Mouse (Mus musculus) kidney, embryonic 14.5 days (tissue): ENCODE measurements at regions not wholly inside any gene's neighbourhood (a gene's known extent, or its start where the extent isn't known, plus 50 kb on each side); places are given as distances from the start of the nearest gene placed in this dataset.

ENCODE experiments used
- ATAC-seq: fragments of 200-750 bp; cut with Nextera tagmentation; 2 replicates; pipeline ENCODE4 v1.8.0; 2017; ENCODE audit warnings: moderate number of reproducible peaks, mild to moderate bottlenecking, moderate TSS enrichment, moderate library complexity; ENCODE audit not compliant: low FRiP score, low TSS enrichment
- H3K27ac ChIP-seq: fragments of 300-500 bp; sonication (generic); 2 replicates; pipeline ENCODE4 v1.5.1; 2014; ENCODE audit warnings: low read depth, mild to moderate bottlenecking, low read length, moderate library complexity, mixed read lengths
- H3K27me3 ChIP-seq: fragments of 300-500 bp; sonication (generic); 2 replicates; pipeline ENCODE4 v1.6.1; 2014; ENCODE audit warnings: mild to moderate bottlenecking, low read length; ENCODE audit not compliant: control insufficient read depth, insufficient read depth
- H3K36me3 ChIP-seq: fragments of 300-500 bp; sonication (generic); 2 replicates; pipeline ENCODE4 v1.6.1; 2014; ENCODE audit warnings: low read length, mixed read lengths; ENCODE audit not compliant: control insufficient read depth, insufficient read depth
- H3K4me1 ChIP-seq: fragments of 300-500 bp; sonication (generic); 2 replicates; pipeline ENCODE4 v1.6.1; 2014; ENCODE audit warnings: low read length, mixed read lengths; ENCODE audit not compliant: control insufficient read depth, insufficient read depth
- H3K4me2 ChIP-seq: fragments of 300-500 bp; sonication (generic); replicated peaks from 2 replicates; pipeline ENCODE4 v1.6.1; 2014; ENCODE audit warnings: low read depth, mild to moderate bottlenecking, low read length
- H3K4me3 ChIP-seq: fragments of 300-500 bp; sonication (generic); 2 replicates; pipeline ENCODE4 v1.5.1; 2014; ENCODE audit warnings: mild to moderate bottlenecking, low read length
- H3K9ac ChIP-seq: fragments of 300-500 bp; sonication (generic); 2 replicates; pipeline ENCODE4 v1.6.1; 2014; ENCODE audit warnings: low read depth, mild to moderate bottlenecking, low read length, moderate library complexity
- H3K9me3 ChIP-seq: fragments of 300-500 bp; sonication (generic); 2 replicates; pipeline ENCODE4 v1.6.1; 2016; ENCODE audit warnings: low read length; ENCODE audit not compliant: control insufficient read depth
- WGBS: fragments of 180-500 bp; shearing (Covaris S2); extraction: QIAGEN DNeasy Blood & Tissue Kit; methylation state at CpG from one replicate; pipeline ENCODE4 v1.1.7; 2014; 5-methylcytosine and 5-hydroxymethylcytosine counted together

DNA sequence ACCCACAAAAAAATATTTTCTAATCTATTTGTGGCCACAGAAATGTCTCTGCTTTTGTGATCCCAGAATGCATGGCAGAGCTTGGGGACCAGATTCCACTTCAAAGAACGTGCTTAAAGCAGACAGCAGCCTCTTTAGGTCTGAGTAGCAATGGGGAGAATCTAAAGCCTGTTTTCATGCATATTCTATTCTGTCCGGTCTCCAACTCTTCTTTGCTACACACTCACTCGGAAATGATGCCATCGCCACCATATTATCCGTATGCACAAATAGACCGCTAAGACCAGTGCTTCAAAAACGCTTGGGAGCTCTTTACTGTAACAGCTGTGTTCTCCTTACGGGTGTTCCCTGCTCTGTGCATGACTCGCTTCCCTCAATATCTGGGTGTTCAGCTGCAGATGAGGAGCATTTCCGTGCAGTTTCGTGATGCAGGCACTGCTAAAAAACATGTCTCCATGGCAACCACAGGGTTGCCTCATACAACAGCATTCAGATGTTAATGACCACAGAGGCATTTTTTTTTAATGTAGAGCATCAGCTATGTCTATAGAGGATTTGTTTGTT is 107.0 kb downstream of the Snx19 start:
- no peaks in the 10 kb centered on the region for H3K27me3 ChIP-seq
- H3K4me1 ChIP-seq, result no peaks in the 10 kb centered on the region
- 90% methylated on average over 11 of the region's 11 CpGs for WGBS
- H3K9me3 ChIP-seq, result no peaks in the 10 kb centered on the region
- no peaks in the 10 kb centered on the region for H3K36me3 ChIP-seq
- no peak overlapping the region for H3K27ac ChIP-seq
- no peak overlapping the region for H3K4me2 ChIP-seq
- H3K4me3 ChIP-seq, result no peak overlapping the region
- ATAC-seq, result no peak
- no peak overlapping the region for H3K9ac ChIP-seq

DNA sequence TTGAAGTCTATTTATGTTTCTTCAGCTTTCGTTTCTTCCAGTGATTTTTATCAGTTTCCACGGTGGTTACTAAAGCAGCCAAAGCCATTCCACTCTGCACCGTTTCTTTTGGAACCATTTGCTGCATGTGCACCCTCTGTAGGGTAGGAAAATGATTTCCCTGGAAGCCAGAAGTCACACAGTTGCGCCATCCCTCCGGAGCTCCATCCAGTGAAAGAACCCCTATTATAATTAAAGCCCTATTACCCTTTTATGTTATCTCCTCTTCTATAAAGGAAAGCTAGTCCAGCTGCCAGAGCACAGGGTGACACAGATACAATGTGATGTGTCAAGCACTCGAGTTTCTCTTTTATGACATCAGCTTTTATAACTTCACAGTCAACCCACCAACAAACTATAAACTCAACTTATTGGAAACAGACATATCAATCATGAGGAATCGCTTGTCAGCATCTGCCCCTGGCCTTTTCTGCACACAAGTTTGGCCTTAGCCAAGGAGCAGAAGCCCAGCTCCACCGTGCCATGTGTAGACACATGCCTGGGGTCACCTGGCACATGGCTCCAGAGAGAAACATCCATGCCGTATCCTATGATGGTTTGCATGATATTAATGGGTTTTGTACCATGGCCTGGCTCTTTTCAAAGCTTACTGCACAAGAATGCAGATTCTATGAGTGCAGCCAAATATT is 106.3 kb downstream of the Snx19 start:
- Histone ChIP-seq H3K4me2 (no peak overlapping the region), H3K4me3 (no peak overlapping the region), H3K36me3 (no peaks in the 10 kb centered on the region), H3K27ac (no peak overlapping the region), H3K4me1 (no peaks in the 10 kb centered on the region), H3K9ac (no peak overlapping the region), H3K27me3 (no peaks in the 10 kb centered on the region), H3K9me3 (no peaks in the 10 kb centered on the region)
- WGBS, result 66% methylated on average over 9 of the region's 9 CpGs
- ATAC-seq, result no peak

DNA sequence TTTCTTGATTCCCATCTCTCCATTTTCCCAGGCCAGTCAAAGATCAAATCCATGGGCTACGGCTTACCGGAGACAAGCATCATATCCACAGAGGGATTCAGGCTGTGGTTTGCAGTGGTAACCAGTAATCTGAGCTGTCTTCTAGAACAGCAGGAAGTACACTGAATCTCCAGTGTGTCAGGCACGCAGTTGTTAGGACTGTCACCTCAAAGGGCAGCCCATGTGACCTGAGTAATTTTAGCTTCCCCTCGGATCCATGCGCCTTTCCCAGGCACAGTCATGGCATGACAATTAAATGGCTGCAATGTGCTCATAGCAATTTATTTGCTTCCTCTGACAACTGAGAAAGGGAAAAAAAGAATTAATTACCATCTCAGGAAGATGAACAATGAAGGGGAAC is 98.2 kb downstream of the Snx19 start:
- 35% methylated on average over 5 of the region's 5 CpGs for WGBS
- Histone ChIP-seq H3K27me3 (no peaks in the 10 kb centered on the region), H3K4me3 (no peak overlapping the region), H3K9me3 (no peaks in the 10 kb centered on the region), H3K4me1 (no peaks in the 10 kb centered on the region), H3K4me2 (no peak overlapping the region), H3K36me3 (no peaks in the 10 kb centered on the region), H3K27ac (no peak overlapping the region), H3K9ac (no peak overlapping the region)
- ATAC-seq, result 0 out of 2 replicates have a peak, but pooled peaks have one; percentile 37

DNA sequence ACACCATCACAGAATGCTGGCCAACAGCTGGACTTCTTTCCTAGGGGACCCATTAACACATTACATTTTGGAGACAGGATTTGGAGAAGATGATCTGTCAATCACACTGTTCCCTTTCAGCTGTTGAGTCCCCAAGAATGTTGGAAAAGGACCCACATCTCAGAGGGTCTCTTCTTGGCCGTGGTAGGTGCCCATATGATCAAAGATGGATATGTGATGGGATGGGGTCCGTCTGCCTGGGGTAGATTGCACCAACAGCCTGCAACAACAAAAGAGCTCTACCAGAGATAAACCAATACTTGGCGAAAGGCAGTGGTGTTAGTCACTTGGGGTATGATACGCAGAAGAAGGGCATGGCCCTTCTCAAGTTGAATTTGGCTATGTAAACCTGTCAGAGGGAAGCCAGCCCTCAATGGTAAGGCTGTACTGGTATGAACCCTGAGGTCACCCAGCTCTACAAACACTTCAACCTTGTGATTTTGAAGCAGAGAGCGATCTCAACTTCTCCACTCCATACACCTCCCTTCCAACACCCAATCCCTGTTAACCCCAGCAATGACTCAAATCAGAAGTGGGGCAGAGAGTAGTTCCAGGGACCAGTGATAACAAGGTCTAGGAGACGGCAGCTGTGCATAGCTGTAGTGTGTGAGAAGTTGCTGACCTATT is 97.6 kb downstream of the Snx19 start:
- H3K36me3 ChIP-seq, result no peaks in the 10 kb centered on the region
- WGBS, result 83% methylated on average over 6 of the region's 6 CpGs
- H3K4me3 ChIP-seq, result no peak overlapping the region
- H3K27ac ChIP-seq, result no peak overlapping the region
- no peaks in the 10 kb centered on the region for H3K9me3 ChIP-seq
- ATAC-seq, result no peak
- H3K4me2 ChIP-seq, result no peak overlapping the region
- no peaks in the 10 kb centered on the region for H3K4me1 ChIP-seq
- no peaks in the 10 kb centered on the region for H3K27me3 ChIP-seq
- H3K9ac ChIP-seq, result no peak overlapping the region

DNA sequence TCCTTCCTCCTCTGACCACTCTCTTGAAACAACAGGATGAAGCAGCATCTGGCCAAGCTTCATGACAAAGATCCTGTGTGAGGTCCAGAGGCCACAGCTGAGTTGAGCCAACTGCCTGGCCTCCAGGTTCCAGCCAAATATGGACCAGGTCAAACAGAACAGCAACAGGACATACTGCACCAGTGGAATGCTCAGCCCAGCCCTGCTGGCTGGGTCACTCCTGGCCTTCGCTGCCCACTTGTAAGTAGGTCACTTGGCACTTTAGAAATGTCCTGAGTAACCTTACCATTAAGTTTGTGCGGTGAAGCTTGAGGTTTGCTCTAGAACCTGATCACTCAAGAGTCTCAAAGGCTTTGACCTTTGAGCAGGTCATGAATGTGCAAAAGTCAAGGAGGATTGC is 96.9 kb downstream of the Snx19 start:
- WGBS, result 84% methylated on average over 2 of the region's 2 CpGs
- H3K27ac ChIP-seq, result no peak overlapping the region
- no peak for ATAC-seq

DNA sequence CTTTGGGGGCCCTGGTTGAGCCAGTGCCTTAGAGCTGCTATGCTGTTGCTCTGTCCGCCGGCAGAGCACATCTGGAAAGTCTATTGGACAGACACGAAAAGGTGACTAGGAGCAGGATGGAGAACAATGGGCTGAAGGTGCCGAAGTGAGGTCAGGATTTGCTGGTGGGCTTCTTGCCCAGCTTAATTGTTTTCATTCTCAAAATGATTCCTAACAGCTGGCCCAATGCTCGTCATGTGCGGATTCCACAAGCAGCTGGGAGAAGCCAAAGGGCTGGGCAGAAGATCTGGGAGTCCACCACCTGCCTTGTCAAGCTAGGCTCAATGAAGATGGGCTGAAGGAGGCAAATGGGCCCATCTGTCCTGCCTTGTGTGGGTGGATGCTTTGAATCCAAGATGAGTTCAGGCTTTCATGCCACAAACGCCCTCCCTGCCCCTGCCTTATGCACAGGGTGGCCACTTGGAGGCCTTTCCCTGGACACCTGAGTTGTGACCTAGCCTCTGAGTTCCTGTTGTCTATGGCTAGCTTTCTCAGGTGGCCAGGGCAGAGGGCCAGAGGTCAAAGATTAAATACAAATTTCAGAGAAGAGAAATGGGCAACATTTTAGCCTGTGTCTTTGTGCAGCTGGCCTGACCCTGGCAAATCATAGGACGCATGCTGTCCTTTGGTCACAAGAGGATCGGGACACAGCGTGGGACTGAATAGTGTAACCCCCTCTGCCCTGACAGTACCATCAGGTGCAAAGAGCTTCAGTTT is 95.9 kb downstream of the Snx19 start:
- 77% methylated on average over 10 of the region's 10 CpGs for WGBS
- Histone ChIP-seq H3K4me1 (no peaks in the 10 kb centered on the region), H3K4me3 (no peak overlapping the region), H3K4me2 (no peak overlapping the region), H3K9me3 (no peaks in the 10 kb centered on the region), H3K9ac (no peak overlapping the region), H3K27ac (no peak overlapping the region), H3K27me3 (no peaks in the 10 kb centered on the region), H3K36me3 (no peaks in the 10 kb centered on the region)
- no peak for ATAC-seq

More for the DNA sequence above, 96.9 kb downstream of the Snx19 start:
- Histone ChIP-seq H3K9ac (no peak overlapping the region), H3K4me1 (no peaks in the 10 kb centered on the region), H3K4me3 (no peak overlapping the region), H3K36me3 (no peaks in the 10 kb centered on the region), H3K27me3 (no peaks in the 10 kb centered on the region), H3K9me3 (no peaks in the 10 kb centered on the region), H3K4me2 (no peak overlapping the region)

DNA sequence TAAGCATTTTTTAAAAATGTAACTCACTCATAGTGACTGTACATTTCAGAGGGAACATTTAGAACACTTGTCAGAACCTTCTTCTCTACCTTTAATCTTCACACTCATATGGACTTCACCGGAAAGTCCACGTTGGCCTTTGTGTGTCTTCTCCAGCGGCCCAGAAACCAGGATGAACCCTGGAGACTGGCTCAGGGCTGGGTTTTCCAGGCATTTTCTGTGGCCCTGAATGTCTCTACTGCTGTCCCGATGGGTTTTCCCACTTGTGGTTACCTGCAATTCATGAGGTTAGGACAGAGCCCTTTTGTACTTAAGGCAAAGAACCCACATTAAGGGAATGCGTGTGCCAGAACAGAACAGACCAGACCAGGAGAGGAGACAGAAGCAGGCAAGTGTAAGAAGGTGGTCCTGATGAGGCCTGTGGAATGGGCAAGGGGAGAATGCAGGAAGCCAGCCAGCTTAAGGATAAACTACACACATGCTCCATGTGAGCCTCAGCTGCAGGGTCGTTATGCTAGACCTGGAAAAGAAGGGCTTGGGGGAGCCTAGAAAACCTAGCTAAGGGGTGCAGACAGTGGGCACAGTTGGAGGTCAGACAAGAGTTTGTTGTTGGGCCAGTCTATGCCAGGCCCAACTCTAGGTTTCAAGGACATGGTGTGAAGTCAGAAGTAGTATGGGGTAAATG is 94.8 kb downstream of the Snx19 start:
- Histone ChIP-seq H3K9me3 (no peaks in the 10 kb centered on the region), H3K4me1 (no peaks in the 10 kb centered on the region), H3K4me2 (no peak overlapping the region), H3K27ac (no peak overlapping the region), H3K27me3 (no peaks in the 10 kb centered on the region), H3K9ac (no peak overlapping the region), H3K4me3 (no peak overlapping the region), H3K36me3 (no peaks in the 10 kb centered on the region)
- 90% methylated on average over 6 of the region's 6 CpGs for WGBS
- no peak for ATAC-seq

DNA sequence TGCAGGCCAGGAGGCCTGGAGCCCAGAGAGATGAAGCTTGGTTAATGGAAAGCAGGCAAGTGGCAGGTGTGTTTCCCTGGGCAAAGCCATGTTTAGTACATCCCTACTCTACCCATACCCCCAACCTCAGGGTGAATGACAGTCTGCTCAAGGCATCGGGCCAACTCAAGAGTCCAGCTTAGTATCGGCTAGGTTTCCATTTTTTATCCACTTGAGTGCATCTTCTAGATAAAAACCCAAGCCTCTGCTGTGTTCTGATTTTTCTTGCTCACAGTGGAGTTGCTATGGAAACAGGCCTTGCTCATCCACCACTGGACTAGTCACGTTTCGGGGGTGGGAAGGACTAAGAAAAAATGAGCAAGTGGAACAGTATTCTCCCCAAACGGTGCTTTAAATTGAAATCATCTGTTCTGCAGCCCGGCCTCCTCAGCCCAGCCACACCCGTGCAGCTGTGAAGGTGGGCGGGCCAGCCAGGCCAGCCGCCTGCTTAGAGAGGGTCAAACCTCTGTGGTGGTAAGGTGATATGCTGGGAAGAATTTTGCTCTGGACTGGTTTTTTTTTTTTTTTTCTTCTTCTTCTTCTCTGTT is 94.0 kb downstream of the Snx19 start:
- H3K9ac ChIP-seq, result no peak overlapping the region
- no peaks in the 10 kb centered on the region for H3K27me3 ChIP-seq
- no peak overlapping the region for H3K4me2 ChIP-seq
- H3K4me3 ChIP-seq, result no peak overlapping the region
- no peaks in the 10 kb centered on the region for H3K4me1 ChIP-seq
- ATAC-seq, result peak; percentile 81
- no peaks in the 10 kb centered on the region for H3K36me3 ChIP-seq
- WGBS, result 36% methylated on average over 9 of the region's 9 CpGs
- no peak overlapping the region for H3K27ac ChIP-seq
- H3K9me3 ChIP-seq, result no peaks in the 10 kb centered on the region
